Mouse (Mus musculus) testis, adult 10 weeks (tissue): ENCODE measurements around the gene Tmem168. TPM values are rescaled to one million over a fixed set of nuclear protein-coding genes. Genes with fewer than 3 reads are reported as not detected.

Source experiments
- polyA plus RNA-seq: library from polyadenylated mRNA; stranded (reverse); fragments of 350-450 nt; fragmentation: Illumina TruSeq; extraction: RNeasy Lipid Tissue Mini Kit (QIAGEN cat#74804); gene quantifications from one replicate; pipeline ENCODE4 v1.2.3, GENCODE M21; 2014; ENCODE audit warnings: low read depth, low replicate concordance

Gene Tmem168
- polyA plus RNA-seq: 26.2 TPM

DNA sequence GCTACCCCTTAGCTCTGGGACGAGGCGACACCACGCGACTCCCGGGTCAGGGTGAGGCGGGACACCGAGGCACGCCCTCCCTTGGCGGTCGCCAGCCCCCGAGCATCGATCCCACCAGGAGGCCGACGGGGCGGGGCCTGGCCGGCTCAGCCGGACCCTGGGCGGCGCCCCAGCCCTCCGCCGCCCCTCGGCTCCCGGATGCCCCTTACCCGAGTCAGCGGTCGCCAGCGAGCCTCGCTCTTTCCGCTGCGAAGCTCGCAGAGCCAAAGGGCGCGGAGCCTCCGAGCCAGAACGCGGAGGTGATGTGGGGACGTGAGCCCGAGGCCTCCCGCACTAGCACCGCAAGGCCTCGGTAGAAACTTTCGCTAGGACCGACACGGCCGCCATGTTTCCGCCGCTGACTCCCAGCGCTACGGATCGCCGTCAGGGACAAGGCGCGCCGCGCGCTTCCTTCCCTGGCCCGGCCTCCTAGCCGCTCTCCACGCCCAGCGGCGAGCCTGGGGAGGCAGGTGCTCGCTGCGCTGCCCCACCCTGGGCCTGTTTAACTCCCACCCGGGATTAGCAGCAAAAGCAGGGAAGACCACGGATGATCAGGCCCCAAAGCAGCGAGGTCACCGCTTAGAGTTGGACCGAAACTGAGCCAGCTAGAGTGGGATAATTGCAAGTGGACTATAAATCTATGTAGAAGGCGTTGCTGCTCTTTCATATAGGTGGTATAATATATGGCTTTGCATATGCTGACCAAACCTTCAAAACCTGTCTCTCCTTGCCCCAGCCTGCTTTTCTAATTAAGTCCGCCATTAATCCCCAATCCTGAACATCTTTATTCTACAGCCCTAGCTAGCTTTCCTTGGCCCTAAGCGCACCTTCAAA lies at the start of gene Tmem168:
Gene Tmem168, minus strand, starts transcription at position 480 of the 873 bp plus-strand sequence.

Other genes with a start within 250 kb of the Tmem168 start
- gene Bmt2, start 69.9 kb upstream of the Tmem168 start, polyA plus RNA-seq: 19.1 TPM
- gene Gpr85, start 231.8 kb upstream of the Tmem168 start, polyA plus RNA-seq: not detected